Mouse (Mus musculus) ES-Bruce4 (cell line): ENCODE data around the gene Grb7.

ENCODE experiments used
- CTCF ChIP-seq: IDR thresholded peaks from one replicate; pipeline ENCODE4 v1.8.1; 2011; ENCODE audit warnings: low read depth, low read length
- EP300 ChIP-seq: IDR thresholded peaks from 2 replicates; pipeline ENCODE4 v1.6.1; 2011; ENCODE audit warnings: low read depth, low read length; ENCODE audit not compliant: insufficient read depth
- POLR2A ChIP-seq: IDR thresholded peaks from one replicate; pipeline ENCODE4 v1.8.1; 2011; ENCODE audit warnings: low read length; ENCODE audit not compliant: insufficient read depth

GRCm38 (mm10) chr11:98438331-98439158, 7.6 kb upstream of the Grb7 start, which contains the start of gene Mien1:
- peak; percentile 96 for TF ChIP-seq CTCF
- peak; percentile 27 for TF ChIP-seq POLR2A
- TF ChIP-seq EP300 = 0 out of 2 replicates have a peak, but pooled peaks have one; percentile 59
